Mouse (Mus musculus) limb, embryonic 11.5 days (tissue): ENCODE data around the gene Ccl17. TPM values are rescaled to one million over a fixed set of nuclear protein-coding genes. Genes with fewer than 3 reads are reported as not detected.
A peak's percentile ranks its signal among the peaks of the same experiment; 100 is the strongest.

Experiments
- ATAC-seq: fragments of 200-750 bp; cut with Nextera tagmentation; 2 replicates; pipeline ENCODE4 v1.8.0; 2017; ENCODE audit warnings: low read depth; ENCODE audit not compliant: insufficient number of reproducible peaks, low FRiP score, low TSS enrichment
- DNase-seq: peaks from one replicate; pipeline ENCODE4 v3.0.0-alpha.2; 2015; ENCODE audit warnings: low spot score
- H3K27ac ChIP-seq: fragments of 300-500 bp; sonication (generic); replicated peaks from 2 replicates; pipeline ENCODE4 v1.5.1; 2014; ENCODE audit warnings: low read depth, mild to moderate bottlenecking, low read length
- H3K27me3 ChIP-seq: fragments of 300-500 bp; sonication (generic); 2 replicates; pipeline ENCODE4 v1.6.1; 2014; ENCODE audit warnings: mild to moderate bottlenecking, low read length, mixed read lengths; ENCODE audit not compliant: control insufficient read depth, insufficient read depth
- H3K36me3 ChIP-seq: fragments of 300-500 bp; sonication (generic); 2 replicates; pipeline ENCODE4 v1.6.1; 2014; ENCODE audit warnings: mild to moderate bottlenecking, low read length, moderate library complexity, mixed read lengths; ENCODE audit not compliant: control insufficient read depth, insufficient read depth
- H3K4me1 ChIP-seq: fragments of 300-500 bp; sonication (generic); 2 replicates; pipeline ENCODE4 v1.6.1; 2014; ENCODE audit warnings: low read length, mixed read lengths; ENCODE audit not compliant: control insufficient read depth, insufficient read depth
- H3K4me2 ChIP-seq: fragments of 300-500 bp; sonication (generic); 2 replicates; pipeline ENCODE4 v1.6.1; 2014; ENCODE audit warnings: low read depth, mild to moderate bottlenecking, moderate library complexity; ENCODE audit not compliant: severe bottlenecking
- H3K4me3 ChIP-seq: fragments of 300-500 bp; sonication (generic); 2 replicates; pipeline ENCODE4 v1.5.1; 2014; ENCODE audit warnings: low read depth, low read length
- H3K9ac ChIP-seq: fragments of 300-500 bp; sonication (generic); 2 replicates; pipeline ENCODE4 v1.6.1; 2014; ENCODE audit warnings: mild to moderate bottlenecking, low read length
- H3K9me3 ChIP-seq: fragments of 300-500 bp; sonication (generic); 2 replicates; pipeline ENCODE4 v1.6.1; 2016; ENCODE audit warnings: low read length; ENCODE audit not compliant: control insufficient read depth
- WGBS: fragments of 180-500 bp; shearing (Covaris S2); extraction: QIAGEN DNeasy Blood & Tissue Kit; methylation state at CpG from one replicate; pipeline ENCODE4 v1.1.7; 2014; 5-methylcytosine and 5-hydroxymethylcytosine counted together
- polyA plus RNA-seq: library from polyadenylated mRNA; unstranded; fragments of >200 nt; fragmentation: Nextera tagmentation; extraction: Ambion mirVana; gene quantifications from 2 replicates; pipeline ENCODE4 v1.2.1, GENCODE M21; 2014

Gene Ccl17
- polyA plus RNA-seq, 1 experiment from 2014 or later: not detected

DNA sequence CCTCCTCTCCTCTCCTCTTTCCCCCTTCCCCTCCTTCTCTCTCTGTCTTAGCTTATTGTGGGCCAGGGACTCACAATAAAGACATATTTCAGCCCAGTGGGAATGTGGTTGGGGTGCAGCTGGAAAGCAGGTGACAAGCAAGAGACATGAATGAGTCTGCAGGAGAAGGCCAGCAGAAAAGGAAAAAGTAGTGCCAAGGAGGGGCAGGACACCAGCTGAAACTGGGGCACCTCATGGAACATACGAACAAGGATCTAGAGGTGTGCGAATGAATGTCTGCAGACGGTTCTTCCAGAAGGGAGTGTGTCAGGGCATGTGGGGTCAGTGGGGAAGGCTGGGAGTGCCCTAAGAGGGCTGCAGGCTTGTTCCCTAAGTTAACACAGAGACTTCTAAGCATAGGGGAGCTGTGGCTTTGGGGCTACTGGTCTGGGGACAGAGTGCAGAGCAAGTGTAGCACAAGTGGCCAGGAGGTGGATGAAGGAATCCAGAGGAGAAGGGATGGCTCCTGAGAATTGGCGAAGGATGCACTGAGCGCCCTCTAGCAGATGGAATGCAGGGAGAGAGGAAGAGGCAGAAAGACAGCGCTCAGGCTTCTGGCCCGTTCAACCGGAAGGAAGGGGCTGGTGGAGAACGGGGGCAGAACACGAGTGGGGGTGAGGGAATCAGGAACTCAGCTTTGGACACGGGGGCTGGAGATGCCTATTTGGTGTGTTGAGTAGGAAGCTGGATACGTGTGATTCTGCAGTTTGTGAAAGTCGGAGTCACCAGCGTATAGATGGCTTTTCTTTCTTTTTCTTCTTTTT, 8.8 kb upstream of the Ccl17 start:
- ATAC-seq: no peak
- Histone ChIP-seq H3K9ac (no peak overlapping the region), H3K4me3 (no peak overlapping the region), H3K27ac (no peak overlapping the region), H3K4me1 (no peaks in the 10 kb centered on the region), H3K27me3 (no peaks in the 10 kb centered on the region), H3K36me3 (no peaks in the 10 kb centered on the region), H3K4me2 (no peak overlapping the region), H3K9me3 (no peaks in the 10 kb centered on the region)
- WGBS: 49% methylated on average over 14 of the region's 14 CpGs
- peak; percentile 35 for DNase-seq

- H3K4me3 ChIP-seq: no peak overlapping the region
- DNase-seq: no peak
- no peak overlapping the region for H3K4me2 ChIP-seq
- H3K4me1 ChIP-seq: no peaks in the 10 kb centered on the region
- H3K27me3 ChIP-seq: no peaks in the 10 kb centered on the region
- no peak for ATAC-seq
- H3K36me3 ChIP-seq: no peaks in the 10 kb centered on the region
- no peak overlapping the region for H3K9ac ChIP-seq
- WGBS: 74% methylated on average over 4 of the region's 4 CpGs
- H3K27ac ChIP-seq: no peak overlapping the region
- no peaks in the 10 kb centered on the region for H3K9me3 ChIP-seq
Measured at GRCm38 (mm10) chr8:94802375-94802774, 7.9 kb upstream of the Ccl17 start.

GRCm38 (mm10) chr8:94803551-94803950, 6.7 kb upstream of the Ccl17 start:
- no peak overlapping the region for H3K4me2 ChIP-seq
- H3K4me3 ChIP-seq: no peak overlapping the region
- no peaks in the 10 kb centered on the region for H3K4me1 ChIP-seq
- no peaks in the 10 kb centered on the region for H3K9me3 ChIP-seq
- no peak overlapping the region for H3K9ac ChIP-seq
- no peaks in the 10 kb centered on the region for H3K36me3 ChIP-seq
- DNase-seq: no peak
- no peak overlapping the region for H3K27ac ChIP-seq
- WGBS: 62% methylated on average over 6 of the region's 6 CpGs
- H3K27me3 ChIP-seq: no peaks in the 10 kb centered on the region
- ATAC-seq: no peak

- no peaks in the 10 kb centered on the region for H3K27me3 ChIP-seq
- no peaks in the 10 kb centered on the region for H3K4me1 ChIP-seq
- no peak overlapping the region for H3K4me3 ChIP-seq
- WGBS: 68% methylated on average over 10 of the region's 10 CpGs
- H3K9me3 ChIP-seq: no peaks in the 10 kb centered on the region
- H3K36me3 ChIP-seq: no peaks in the 10 kb centered on the region
- DNase-seq (no peak), ATAC-seq (no peak)
- H3K9ac ChIP-seq: no peak overlapping the region
- H3K4me2 ChIP-seq: no peak overlapping the region
- no peak overlapping the region for H3K27ac ChIP-seq
Measured at GRCm38 (mm10) chr8:94804546-94805340, 5.5 kb upstream of the Ccl17 start.

GRCm38 (mm10) chr8:94805811-94806210, 4.4 kb upstream of the Ccl17 start:
- Histone ChIP-seq H3K4me1 (no peaks in the 10 kb centered on the region), H3K27me3 (no peaks in the 10 kb centered on the region), H3K9ac (no peak overlapping the region), H3K27ac (no peak overlapping the region), H3K36me3 (no peaks in the 10 kb centered on the region), H3K4me3 (no peak overlapping the region), H3K9me3 (no peaks in the 10 kb centered on the region), H3K4me2 (no peak overlapping the region)
- ATAC-seq: no peak
- WGBS: 79% methylated on average over 4 of the region's 4 CpGs
- DNase-seq: no peak

DNA sequence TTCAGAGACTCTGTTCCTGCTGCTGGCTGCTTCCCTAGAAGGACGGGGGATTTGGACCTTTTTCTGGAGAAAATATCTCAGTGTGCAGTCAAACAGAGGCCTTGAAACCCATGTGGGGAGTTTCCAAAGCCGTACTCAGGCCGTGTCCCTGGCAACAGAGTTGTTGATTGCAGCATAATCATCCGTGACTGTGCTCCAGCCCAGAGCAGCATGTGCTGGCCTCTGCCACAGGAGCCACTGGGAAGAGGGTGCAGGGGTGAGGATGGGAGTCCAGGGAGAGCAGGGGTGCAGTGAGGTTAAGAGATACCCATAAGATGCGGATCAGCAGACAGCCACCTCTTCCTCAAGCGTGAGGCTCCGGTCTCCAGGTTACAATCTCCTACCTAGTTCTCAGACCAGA, 2.7 kb upstream of the Ccl17 start:
- ATAC-seq (no peak), DNase-seq (no peak)
- no peak overlapping the region for H3K27ac ChIP-seq
- peak overlapping the region; percentile 12; the same call in 1 of the 2 replicates for H3K9ac ChIP-seq
- no peaks in the 10 kb centered on the region for H3K9me3 ChIP-seq
- H3K4me3 ChIP-seq: no peak overlapping the region
- whole genome bisulfite sequencing: 77% methylated on average over 7 of the region's 7 CpGs
- H3K36me3 ChIP-seq: no peaks in the 10 kb centered on the region
- no peaks in the 10 kb centered on the region for H3K4me1 ChIP-seq
- no peaks in the 10 kb centered on the region for H3K27me3 ChIP-seq
- H3K4me2 ChIP-seq: no peak overlapping the region

DNA sequence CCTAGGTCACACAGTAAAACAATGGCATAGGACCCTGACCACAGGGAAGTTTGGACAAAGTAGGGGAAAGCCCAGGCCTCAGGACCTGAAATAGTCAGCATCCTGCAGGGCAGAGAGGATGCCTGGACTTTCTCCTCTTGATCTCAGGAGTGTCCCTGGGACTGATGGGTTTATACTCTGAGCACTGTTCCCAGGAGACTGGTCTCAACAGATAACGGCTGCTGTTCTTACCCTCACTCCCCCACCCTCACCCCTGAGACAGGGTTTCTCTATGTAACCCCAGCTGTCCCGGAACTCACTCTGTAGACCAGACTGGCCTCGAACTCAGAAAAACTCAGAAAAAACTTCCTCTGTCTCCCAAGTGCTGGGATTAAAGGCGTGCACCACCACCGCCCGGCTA, 1.9 kb upstream of the Ccl17 start:
- Histone ChIP-seq H3K27ac (no peak overlapping the region), H3K4me2 (no peak overlapping the region), H3K9me3 (no peaks in the 10 kb centered on the region), H3K4me3 (no peak overlapping the region), H3K9ac (no peak overlapping the region), H3K36me3 (no peaks in the 10 kb centered on the region), H3K27me3 (no peaks in the 10 kb centered on the region), H3K4me1 (no peaks in the 10 kb centered on the region)
- WGBS: 81% methylated on average over 6 of the region's 6 CpGs
- DNase-seq (no peak), ATAC-seq (no peak)

- Histone ChIP-seq H3K36me3 (no peaks in the 10 kb centered on the region), H3K4me3 (no peak overlapping the region), H3K9ac (no peak overlapping the region), H3K27ac (no peak overlapping the region), H3K27me3 (no peaks in the 10 kb centered on the region), H3K4me2 (no peak overlapping the region), H3K4me1 (no peaks in the 10 kb centered on the region), H3K9me3 (no peaks in the 10 kb centered on the region)
- 81% methylated on average over 5 of the region's 5 CpGs for WGBS
- no peak for ATAC-seq
- no peak for DNase-seq
Measured at GRCm38 (mm10) chr8:94810855-94811254, 602 bp downstream of the Ccl17 start.
